Mouse (Mus musculus) midbrain, postnatal 0 days (tissue): ENCODE measurements around the gene Gm20388. TPM values are rescaled to one million over a fixed set of nuclear protein-coding genes. Genes with fewer than 3 reads are reported as not detected.

Experiments
- ATAC-seq: fragments of 200-750 bp; cut with Nextera tagmentation; 2 replicates; pipeline ENCODE4 v1.8.0; 2017; ENCODE audit warnings: moderate number of reproducible peaks, mild to moderate bottlenecking, moderate TSS enrichment, moderate library complexity; ENCODE audit not compliant: low FRiP score
- DNase-seq: peaks from one replicate; pipeline ENCODE4 v3.0.0-alpha.2; 2015; ENCODE audit warnings: low spot score
- H3K27ac ChIP-seq: fragments of 300-500 bp; sonication (generic); 2 replicates; pipeline ENCODE4 v1.5.1; 2014; ENCODE audit warnings: low read depth, mild to moderate bottlenecking, low read length, mixed read lengths
- H3K27me3 ChIP-seq: fragments of 300-500 bp; sonication (generic); 2 replicates; pipeline ENCODE4 v1.6.1; 2014; ENCODE audit warnings: low read length, control low read depth, mixed read lengths; ENCODE audit not compliant: insufficient read depth
- H3K36me3 ChIP-seq: fragments of 300-500 bp; sonication (generic); 2 replicates; pipeline ENCODE4 v1.6.1; 2014; ENCODE audit warnings: low read length, control low read depth, mixed read lengths; ENCODE audit not compliant: insufficient read depth
- H3K4me1 ChIP-seq: fragments of 300-500 bp; sonication (generic); 2 replicates; pipeline ENCODE4 v1.6.1; 2014; ENCODE audit warnings: mild to moderate bottlenecking, control low read depth, antibody characterized with exemption, low read length, mixed read lengths; ENCODE audit not compliant: insufficient read depth
- H3K4me2 ChIP-seq: fragments of 300-500 bp; sonication (generic); 2 replicates; pipeline ENCODE4 v1.6.1; 2014; ENCODE audit warnings: low read depth, mild to moderate bottlenecking, low read length, mixed read lengths; ENCODE audit not compliant: poor library complexity, severe bottlenecking
- H3K4me3 ChIP-seq: fragments of 300-500 bp; sonication (generic); 2 replicates; pipeline ENCODE4 v1.5.1; 2014; ENCODE audit warnings: low read depth, mild to moderate bottlenecking, low read length, moderate library complexity
- H3K9ac ChIP-seq: fragments of 300-500 bp; sonication (generic); replicated peaks from 2 replicates; pipeline ENCODE4 v1.6.1; 2014; ENCODE audit warnings: mild to moderate bottlenecking, low read length, moderate library complexity, mixed read lengths; ENCODE audit not compliant: poor library complexity, severe bottlenecking
- H3K9me3 ChIP-seq: fragments of 300-500 bp; sonication (generic); 2 replicates; pipeline ENCODE4 v1.6.1; 2016; ENCODE audit warnings: low read length, control low read depth
- CTCF ChIP-seq: IDR thresholded peaks from 2 replicates; pipeline ENCODE4 v1.5.1; 2016; ENCODE audit warnings: antibody characterized with exemption, mild to moderate bottlenecking
- WGBS: fragments of 180-500 bp; shearing (Covaris S2); extraction: QIAGEN DNeasy Blood & Tissue Kit; methylation state at CpG from one replicate; pipeline ENCODE4 v1.1.7; 2014; 5-methylcytosine and 5-hydroxymethylcytosine counted together
- polyA plus RNA-seq: library from polyadenylated mRNA; unstranded; fragments of >200 nt; fragmentation: Nextera tagmentation; extraction: Ambion mirVana; gene quantifications from 2 replicates; pipeline ENCODE4 v1.2.1, GENCODE M21; 2015
- total RNA-seq: library from RNA; depleted of rRNA; stranded (reverse); fragments of >200 nt; gene quantifications from 2 replicates; pipeline ENCODE4 v1.2.3, GENCODE M21; 2014

Gene Gm20388
- total and polyA plus RNA-seq, 2 experiments from 2014 or later = 74.2 TPM; not detected in 1

GRCm38 (mm10) chr8:120896203-120896602 lies 985.6 kb downstream of the Gm20388 start:
- 30% methylated on average over 13 of the region's 13 CpGs for WGBS
- DNase-seq = peak; percentile 30

GRCm38 (mm10) chr8:120898008-120898407 lies 987.4 kb downstream of the Gm20388 start:
- ATAC-seq (no peak), DNase-seq (peak; percentile 24)
- H3K4me3 ChIP-seq = no peak overlapping the region
- peaks cover 30% of the 10 kb centered on the region for H3K27me3 ChIP-seq
- H3K27ac ChIP-seq = no peak overlapping the region
- no peak overlapping the region for H3K4me2 ChIP-seq
- no peaks in the 10 kb centered on the region for H3K36me3 ChIP-seq
- WGBS = 63% methylated on average over 4 of the region's 4 CpGs
- H3K9me3 ChIP-seq = no peaks in the 10 kb centered on the region
- 0 out of 2 replicates have a peak, but pooled peaks cover 5% of the 10 kb centered on the region for H3K4me1 ChIP-seq
- no peak overlapping the region for H3K9ac ChIP-seq
- peak; percentile 80 for TF ChIP-seq CTCF

More at GRCm38 (mm10) chr8:120896203-120896602, 985.6 kb downstream of the Gm20388 start:
- Histone ChIP-seq H3K4me1 (0 out of 2 replicates have a peak, but pooled peaks cover 5% of the 10 kb centered on the region), H3K4me2 (peak overlapping the region; percentile 32), H3K9me3 (no peaks in the 10 kb centered on the region), H3K27ac (no peak overlapping the region), H3K4me3 (peak overlapping the region; percentile 9; the same call in 1 of the 2 replicates), H3K9ac (0 out of 2 replicates have a peak overlapping the region, but pooled peaks have one; percentile 24), H3K27me3 (peaks cover 37% of the 10 kb centered on the region), H3K36me3 (no peaks in the 10 kb centered on the region)
- no peak for ATAC-seq
- no peak for TF ChIP-seq CTCF

- DNase-seq (no peak), ATAC-seq (no peak)
- Histone ChIP-seq H3K4me2 (no peak overlapping the region), H3K27me3 (peaks cover 23% of the 10 kb centered on the region), H3K4me3 (no peak overlapping the region), H3K9me3 (no peaks in the 10 kb centered on the region), H3K4me1 (0 out of 2 replicates have a peak, but pooled peaks cover 5% of the 10 kb centered on the region), H3K36me3 (no peaks in the 10 kb centered on the region), H3K9ac (no peak overlapping the region), H3K27ac (no peak overlapping the region)
- 67% methylated on average over 17 of the region's 17 CpGs for WGBS
- no peak for TF ChIP-seq CTCF
These were observed 988.3 kb downstream of the Gm20388 start for GRCm38 (mm10) chr8:120898828-120899407.

GRCm38 (mm10) chr8:120902346-120902745 lies 991.7 kb downstream of the Gm20388 start:
- Histone ChIP-seq H3K4me1 (no peaks in the 10 kb centered on the region), H3K27ac (no peak overlapping the region), H3K4me3 (no peak overlapping the region), H3K9ac (no peak overlapping the region), H3K27me3 (peaks cover 4% of the 10 kb centered on the region; the same call in 1 of the 2 replicates), H3K4me2 (no peak overlapping the region), H3K9me3 (no peaks in the 10 kb centered on the region), H3K36me3 (no peaks in the 10 kb centered on the region)
- TF ChIP-seq CTCF = no peak
- DNase-seq (no peak), ATAC-seq (no peak)
- 45% methylated on average over 11 of the region's 11 CpGs for WGBS

- no peak overlapping the region for H3K4me2 ChIP-seq
- DNase-seq (no peak), ATAC-seq (no peak)
- peaks cover 4% of the 10 kb centered on the region; the same call in 1 of the 2 replicates for H3K27me3 ChIP-seq
- H3K9ac ChIP-seq = no peak overlapping the region
- no peaks in the 10 kb centered on the region for H3K36me3 ChIP-seq
- H3K4me1 ChIP-seq = no peaks in the 10 kb centered on the region
- WGBS = 70% methylated on average over 6 of the region's 6 CpGs
- no peak overlapping the region for H3K4me3 ChIP-seq
- no peaks in the 10 kb centered on the region for H3K9me3 ChIP-seq
- TF ChIP-seq CTCF = no peak
- no peak overlapping the region for H3K27ac ChIP-seq
These were observed 997.0 kb downstream of the Gm20388 start for GRCm38 (mm10) chr8:120907671-120908070.

- Histone ChIP-seq H3K9me3 (no peaks in the 10 kb centered on the region), H3K36me3 (no peaks in the 10 kb centered on the region), H3K9ac (no peak overlapping the region), H3K27me3 (0 out of 2 replicates have a peak, but pooled peaks cover 2% of the 10 kb centered on the region), H3K4me1 (no peaks in the 10 kb centered on the region), H3K4me2 (no peak overlapping the region), H3K4me3 (no peak overlapping the region), H3K27ac (no peak overlapping the region)
- ATAC-seq (no peak), DNase-seq (no peak)
- 64% methylated on average over 2 of the region's 2 CpGs for WGBS
- TF ChIP-seq CTCF = no peak
These were observed 1000.3 kb downstream of the Gm20388 start for GRCm38 (mm10) chr8:120910936-120911335.
